In the genomic region with DNA sequence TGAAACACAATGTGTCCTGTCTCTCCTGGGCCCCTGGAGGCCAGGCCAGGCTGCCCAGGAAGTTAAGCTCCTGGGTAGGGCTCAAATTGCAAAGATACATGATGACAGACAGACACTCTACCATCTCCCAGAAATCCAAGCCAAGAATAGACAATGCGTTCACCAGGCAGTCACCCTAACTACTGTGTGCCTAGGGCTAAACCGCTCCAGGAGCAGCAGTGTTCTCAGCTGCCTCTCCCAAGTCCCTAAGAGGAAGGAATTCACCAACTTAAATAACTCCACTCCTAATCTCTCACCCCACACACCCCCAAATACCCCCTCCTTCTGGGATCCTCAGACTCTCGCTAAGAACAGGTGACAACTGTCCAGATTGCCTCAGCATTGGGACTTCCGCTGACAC, we compare ENCODE assay signal across 26 mouse cellular contexts. TPM values are rescaled to one million over a fixed set of nuclear protein-coding genes. Genes with fewer than 3 reads are reported as not detected.
DNase-seq lines count a peak whose midpoint lies in the region; ATAC-seq and TF ChIP-seq lines count a peak whose summit lies in the region.
"Had no signal": no experiment of that assay in that cellular context is flagged by ENCODE, and none has a peak within 500 bp of the region (broad histone marks: within the 10 kb centered on the region; RNA-seq: fewer than 3 reads in every experiment).

No protein-coding gene starts in this region.

- H3K4me2 ChIP-seq in heart, embryonic 16.5 days (ENCODE audit: low read depth, low read length), result no peak overlapping the region
- no peak overlapping the region for H3K4me2 ChIP-seq in midbrain, embryonic 11.5 days
- no peak overlapping the region for H3K4me2 ChIP-seq in midbrain, postnatal 0 days (ENCODE audit: low read depth, low read length, poor library complexity, severe bottlenecking)
- H3K4me2 ChIP-seq in liver, embryonic 12.5 days, result no peak overlapping the region
- H3K4me2 ChIP-seq: embryonic facial prominence, embryonic 12.5 days; forebrain, embryonic 13.5 days; heart, embryonic 15.5 days; hindbrain, embryonic 12.5 days; hindbrain, embryonic 15.5 days had no signal

- intact Hi-C loops in heart, postnatal 10 days (cut with DNase I), result no loop called here

- H3K27ac ChIP-seq in heart, embryonic 10.5 days, result peak overlapping the region; percentile 54; the same call in 1 of the 2 replicates
- H3K27ac ChIP-seq in heart, embryonic 16.5 days (ENCODE audit: low read length), result no peak overlapping the region
- no peak overlapping the region for H3K27ac ChIP-seq in midbrain, embryonic 11.5 days (ENCODE audit: low read depth, low read length)
- no peak overlapping the region for H3K27ac ChIP-seq in midbrain, postnatal 0 days (ENCODE audit: low read depth, low read length)
- no peak overlapping the region for H3K27ac ChIP-seq in liver, embryonic 12.5 days
- H3K27ac ChIP-seq: embryonic facial prominence, embryonic 12.5 days; forebrain, embryonic 10.5 days; forebrain, embryonic 13.5 days; heart, embryonic 15.5 days; hindbrain, embryonic 12.5 days; hindbrain, embryonic 15.5 days had no signal

- 0 out of 2 replicates have a peak, but pooled peaks have one; percentile 45 for ATAC-seq in heart, embryonic 16.5 days (replicated peaks; ENCODE audit: extremely low read depth, insufficient read depth, low FRiP score)
- no peak for ATAC-seq in midbrain, embryonic 11.5 days (ENCODE audit: low FRiP score)
- no peak for ATAC-seq in midbrain, postnatal 0 days (ENCODE audit: low FRiP score)
- ATAC-seq in liver, embryonic 12.5 days, result no peak
- ATAC-seq: forebrain, embryonic 13.5 days; forebrain, embryonic 16.5 days; intestine, postnatal 0 days; Patski had no signal

- H3K4me1 ChIP-seq in heart, embryonic 10.5 days, result peaks cover 8% of the 10 kb centered on the region
- H3K4me1 ChIP-seq in heart, embryonic 16.5 days (ENCODE audit: control insufficient read depth, insufficient read depth, low read length), result peaks cover 2% of the 10 kb centered on the region; the same call in 1 of the 2 replicates
- H3K4me1 ChIP-seq in midbrain, embryonic 11.5 days (ENCODE audit: control insufficient read depth, insufficient read depth, low read length), result no peaks in the 10 kb centered on the region
- no peaks in the 10 kb centered on the region for H3K4me1 ChIP-seq in midbrain, postnatal 0 days (ENCODE audit: insufficient read depth, low read length)
- no peaks in the 10 kb centered on the region for H3K4me1 ChIP-seq in liver, embryonic 12.5 days
- H3K4me1 ChIP-seq: embryonic facial prominence, embryonic 12.5 days; forebrain, embryonic 10.5 days; forebrain, embryonic 13.5 days; hindbrain, embryonic 12.5 days; hindbrain, embryonic 15.5 days had no signal

- no peak for TF ChIP-seq CTCF in midbrain, postnatal 0 days (IDR thresholded peaks at IDR 0.05)

- no peaks in the 10 kb centered on the region for H3K36me3 ChIP-seq in heart, embryonic 10.5 days
- H3K36me3 ChIP-seq in heart, embryonic 16.5 days (ENCODE audit: control insufficient read depth, insufficient read depth), result no peaks in the 10 kb centered on the region
- H3K36me3 ChIP-seq in midbrain, embryonic 11.5 days (ENCODE audit: control insufficient read depth, insufficient read depth, low read length), result no peaks in the 10 kb centered on the region
- no peaks in the 10 kb centered on the region for H3K36me3 ChIP-seq in midbrain, postnatal 0 days (ENCODE audit: insufficient read depth, low read length)
- no peaks in the 10 kb centered on the region for H3K36me3 ChIP-seq in liver, embryonic 12.5 days
- H3K36me3 ChIP-seq: embryonic facial prominence, embryonic 12.5 days; forebrain, embryonic 10.5 days; G1E; heart, embryonic 15.5 days; hindbrain, embryonic 12.5 days; hindbrain, embryonic 15.5 days had no signal

- DNase-seq in heart, embryonic 10.5 days (ENCODE audit: low spot score), result no peak
- no peak for DNase-seq in heart, adult 11 months
- DNase-seq in heart, postnatal 10 days, result no peak
- peak; percentile 59 for DNase-seq in midbrain, embryonic 11.5 days (ENCODE audit: low spot score, missing footprints)
- DNase-seq in midbrain, postnatal 0 days (ENCODE audit: low spot score), result no peak
- DNase-seq: adrenal gland, postnatal 10 days; adrenal gland, postnatal 36 days; B cell, adult 2 months; cerebellum, adult 18-20 months; cerebellum, adult 9-10 months; cerebellum, postnatal 14 days; gastrocnemius, postnatal 10 days; gastrocnemius, postnatal 36 days had no signal

- H3K9ac ChIP-seq in heart, embryonic 16.5 days (ENCODE audit: low read length), result no peak overlapping the region
- no peak overlapping the region for H3K9ac ChIP-seq in midbrain, embryonic 11.5 days (ENCODE audit: low read length)
- no peak overlapping the region for H3K9ac ChIP-seq in midbrain, postnatal 0 days (replicated peaks; ENCODE audit: low read length, poor library complexity, severe bottlenecking)
- no peak overlapping the region for H3K9ac ChIP-seq in liver, embryonic 12.5 days
- H3K9ac ChIP-seq: embryonic facial prominence, embryonic 12.5 days; forebrain, embryonic 13.5 days; heart, embryonic 15.5 days; hindbrain, embryonic 12.5 days; hindbrain, embryonic 15.5 days had no signal

- WGBS in heart, embryonic 10.5 days, result 54% methylated on average over 4 of the region's 4 CpGs
- 53% methylated on average over 4 of the region's 4 CpGs for WGBS in heart, embryonic 16.5 days
- WGBS in midbrain, embryonic 11.5 days, result 79% methylated on average over 4 of the region's 4 CpGs
- 80% methylated on average over 4 of the region's 4 CpGs for WGBS in midbrain, postnatal 0 days
- 78% methylated on average over 4 of the region's 4 CpGs for WGBS in liver, embryonic 12.5 days (ENCODE audit: insufficient replicate concordance)

- no peak overlapping the region for H3K4me3 ChIP-seq in heart, embryonic 10.5 days
- no peak overlapping the region for H3K4me3 ChIP-seq in heart, embryonic 16.5 days (ENCODE audit: low read length)
- H3K4me3 ChIP-seq in midbrain, embryonic 11.5 days (ENCODE audit: low read depth, low read length), result no peak overlapping the region
- H3K4me3 ChIP-seq in midbrain, postnatal 0 days (ENCODE audit: low read depth, low read length), result no peak overlapping the region
- H3K4me3 ChIP-seq in liver, embryonic 12.5 days, result no peak overlapping the region
- H3K4me3 ChIP-seq: embryonic facial prominence, embryonic 12.5 days; forebrain, embryonic 10.5 days; forebrain, embryonic 13.5 days; heart, embryonic 15.5 days; hindbrain, embryonic 12.5 days; hindbrain, embryonic 15.5 days had no signal

- H3K9me3 ChIP-seq in heart, embryonic 10.5 days, result 0 out of 2 replicates have a peak, but pooled peaks cover 4% of the 10 kb centered on the region
- H3K9me3 ChIP-seq in heart, embryonic 16.5 days (replicated peaks; ENCODE audit: control insufficient read depth, low read length), result no peaks in the 10 kb centered on the region; the same call in 1 of the 2 replicates
- no peaks in the 10 kb centered on the region for H3K9me3 ChIP-seq in midbrain, embryonic 11.5 days (ENCODE audit: control insufficient read depth, low read length)
- no peaks in the 10 kb centered on the region for H3K9me3 ChIP-seq in midbrain, postnatal 0 days (ENCODE audit: low read length)
- no peaks in the 10 kb centered on the region for H3K9me3 ChIP-seq in liver, embryonic 12.5 days (replicated peaks)
- H3K9me3 ChIP-seq: embryonic facial prominence, embryonic 12.5 days; forebrain, embryonic 13.5 days; G1E; heart, embryonic 15.5 days; hindbrain, embryonic 12.5 days; hindbrain, embryonic 15.5 days had no signal

- peaks cover 9% of the 10 kb centered on the region; the same call in 1 of the 2 replicates for H3K27me3 ChIP-seq in heart, embryonic 10.5 days (ENCODE audit: insufficient read depth, poor library complexity, severe bottlenecking)
- H3K27me3 ChIP-seq in heart, embryonic 16.5 days (ENCODE audit: control insufficient read depth, insufficient read depth, low read length), result no peaks in the 10 kb centered on the region
- no peaks in the 10 kb centered on the region for H3K27me3 ChIP-seq in midbrain, embryonic 11.5 days (ENCODE audit: control insufficient read depth, insufficient read depth, low read length)
- H3K27me3 ChIP-seq in midbrain, postnatal 0 days (ENCODE audit: insufficient read depth, low read length), result no peaks in the 10 kb centered on the region
- H3K27me3 ChIP-seq in liver, embryonic 12.5 days (replicated peaks), result peaks cover 7% of the 10 kb centered on the region
- H3K27me3 ChIP-seq: CH12.LX; forebrain, embryonic 13.5 days; heart, embryonic 15.5 days; hindbrain, embryonic 12.5 days; hindbrain, embryonic 15.5 days had no signal

RNA-seq across cellular contexts. Expression of a gene that starts 6.4 kb away (rescaled TPM):
- polyA plus RNA-seq in heart, embryonic 10.5 days (2016; fragmentation: Nextera tagmentation; extraction: Ambion mirVana), result 7.7 and 9.9 TPM in 2 replicates
- 8.9 and 11.0 TPM in 2 replicates for polyA plus RNA-seq in heart, embryonic 16.5 days (2015; fragmentation: Nextera tagmentation; extraction: Ambion mirVana)
- total RNA-seq in heart, postnatal 10 days (2021), result 10 to 100 TPM; 50.7 to 55.2 TPM
- polyA plus RNA-seq in midbrain, embryonic 11.5 days (2014; fragmentation: Nextera tagmentation; extraction: Ambion mirVana), result 21.7 and 22.7 TPM in 2 replicates
- 84.3 and 89.4 TPM in 2 replicates for total RNA-seq in midbrain, postnatal 0 days (2014; rRNA removed)
- 20.3 and 25.4 TPM in 2 replicates for polyA plus RNA-seq in midbrain, postnatal 0 days (2015; fragmentation: Nextera tagmentation; extraction: Ambion mirVana)
- polyA plus RNA-seq in liver, embryonic 12.5 days (2016; fragmentation: Nextera tagmentation; extraction: Ambion mirVana), result 2.3 and 2.7 TPM in 2 replicates
- total RNA-seq: G1E had no signal
- polyA plus RNA-seq: G1E had no signal

RNA-seq across cellular contexts. Expression of a gene that starts 54.2 kb away (rescaled TPM):
- polyA plus RNA-seq in heart, embryonic 10.5 days (2016; fragmentation: Nextera tagmentation; extraction: Ambion mirVana), result 11.4 and 12.1 TPM in 2 replicates
- 7.9 and 9.4 TPM in 2 replicates for polyA plus RNA-seq in heart, embryonic 16.5 days (2015; fragmentation: Nextera tagmentation; extraction: Ambion mirVana)
- 1 to 10 TPM; 4.8 to 5.6 TPM for total RNA-seq in heart, postnatal 10 days (2021)
- polyA plus RNA-seq in midbrain, embryonic 11.5 days (2014; fragmentation: Nextera tagmentation; extraction: Ambion mirVana), result 12.2 and 12.5 TPM in 2 replicates
- total RNA-seq in midbrain, postnatal 0 days (2014; rRNA removed), result 6.3 and 12.4 TPM in 2 replicates
- 8.6 and 9.3 TPM in 2 replicates for polyA plus RNA-seq in midbrain, postnatal 0 days (2015; fragmentation: Nextera tagmentation; extraction: Ambion mirVana)
- 2.3 and 2.8 TPM in 2 replicates for polyA plus RNA-seq in liver, embryonic 12.5 days (2016; fragmentation: Nextera tagmentation; extraction: Ambion mirVana)
